ENCODE assay signal across 9 mouse cellular contexts in the genomic region with DNA sequence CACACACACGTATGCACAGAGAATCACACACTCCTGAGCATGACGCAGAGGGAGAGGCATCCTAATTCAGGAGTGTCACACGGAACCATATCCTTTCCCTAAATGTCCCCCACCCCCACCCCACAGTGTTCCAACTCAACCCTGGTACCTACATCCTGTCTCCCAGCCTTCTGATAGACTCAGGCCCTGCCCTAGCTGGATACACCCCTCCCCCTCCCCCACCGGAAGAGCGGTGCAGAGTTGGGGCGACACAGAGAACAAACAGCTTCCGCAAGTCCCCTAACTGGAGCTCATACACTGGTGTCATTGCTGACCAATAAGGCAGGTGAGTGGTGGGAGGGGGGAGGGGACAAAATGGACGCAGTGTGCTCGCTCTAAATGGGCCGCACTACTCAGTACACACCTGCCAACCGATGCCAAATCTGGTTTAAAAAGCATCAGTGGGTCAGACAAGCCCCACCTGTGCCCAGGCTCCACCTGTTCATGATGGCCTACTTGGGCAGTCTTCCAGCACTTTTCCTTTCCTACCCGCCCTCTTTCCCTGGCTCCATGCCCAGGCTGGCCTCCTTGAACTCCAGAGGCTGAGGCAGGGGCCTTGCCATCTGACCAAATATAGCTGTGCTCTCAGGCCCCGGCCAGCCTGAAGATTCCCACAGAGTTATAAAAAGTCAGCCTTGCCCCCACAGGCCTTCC. TPM values are rescaled to one million over a fixed set of nuclear protein-coding genes. Genes with fewer than 3 reads are reported as not detected.
A peak's percentile ranks its signal among the peaks of the same experiment; 100 is the strongest.
DNase-seq lines count a peak whose midpoint lies in the region; ATAC-seq and TF ChIP-seq lines count a peak whose summit lies in the region.
"Had no signal": no experiment of that assay in that cellular context is flagged by ENCODE, and none has a peak within 500 bp of the region (broad histone marks: within the 10 kb centered on the region; RNA-seq: fewer than 3 reads in every experiment).

No protein-coding gene starts in this region.

- no peak overlapping the region for H3K9ac ChIP-seq in embryonic facial prominence, embryonic 14.5 days (ENCODE audit: low read depth, low read length)
- H3K9ac ChIP-seq in heart, embryonic 16.5 days (ENCODE audit: low read length), result no peak overlapping the region
- no peak overlapping the region for H3K9ac ChIP-seq in lung, postnatal 0 days (replicated peaks; ENCODE audit: low read depth)
- no peak overlapping the region for H3K9ac ChIP-seq in hindbrain, embryonic 16.5 days (ENCODE audit: low read depth, low read length)
- no peak overlapping the region for H3K9ac ChIP-seq in midbrain, embryonic 15.5 days

- H3K9me3 ChIP-seq in embryonic facial prominence, embryonic 14.5 days (ENCODE audit: control insufficient read depth, low read length), result no peaks in the 10 kb centered on the region
- H3K9me3 ChIP-seq in embryonic facial prominence, embryonic 10.5 days, result no peaks in the 10 kb centered on the region
- H3K9me3 ChIP-seq in heart, embryonic 16.5 days (replicated peaks; ENCODE audit: control insufficient read depth, low read length), result no peaks in the 10 kb centered on the region
- H3K9me3 ChIP-seq in lung, postnatal 0 days (ENCODE audit: low read length), result no peaks in the 10 kb centered on the region
- H3K9me3 ChIP-seq in hindbrain, embryonic 16.5 days (ENCODE audit: control insufficient read depth, low read length), result no peaks in the 10 kb centered on the region
- no peaks in the 10 kb centered on the region for H3K9me3 ChIP-seq in midbrain, embryonic 15.5 days

- DNase-seq in embryonic facial prominence, embryonic 14.5 days (ENCODE audit: low spot score), result peak; percentile 66
- no peak for DNase-seq in embryonic facial prominence, embryonic 10.5 days (ENCODE audit: low spot score)
- peak; percentile 57 for DNase-seq in NIH3T3 (ENCODE audit: low read depth)
- DNase-seq in lung, postnatal 0 days (ENCODE audit: low spot score), result peak; percentile 25
- DNase-seq in left cerebral cortex, adult 2 months (ENCODE audit: extremely low spot score in 1 of 2, low spot score in 2 of 2), result no peak

- TF ChIP-seq EP300 in lung, postnatal 0 days (IDR thresholded peaks at IDR 0.05), result no peak

- WGBS in embryonic facial prominence, embryonic 14.5 days, result 72% methylated on average over 9 of the region's 13 CpGs
- 79% methylated on average over 13 of the region's 13 CpGs for WGBS in embryonic facial prominence, embryonic 10.5 days
- 61% methylated on average over 13 of the region's 13 CpGs for WGBS in heart, embryonic 16.5 days
- 42% methylated on average over 12 of the region's 13 CpGs for WGBS in lung, postnatal 0 days
- 70% methylated on average over 13 of the region's 13 CpGs for WGBS in hindbrain, embryonic 16.5 days
- WGBS in midbrain, embryonic 15.5 days, result 80% methylated on average over 13 of the region's 13 CpGs

- H3K27ac ChIP-seq in embryonic facial prominence, embryonic 14.5 days (replicated peaks; ENCODE audit: low read depth, low read length), result no peak overlapping the region
- no peak overlapping the region for H3K27ac ChIP-seq in embryonic facial prominence, embryonic 10.5 days (replicated peaks)
- 0 out of 2 replicates have a peak overlapping the region, but pooled peaks have one; percentile 3 for H3K27ac ChIP-seq in heart, embryonic 16.5 days (ENCODE audit: low read length)
- no peak overlapping the region for H3K27ac ChIP-seq in lung, postnatal 0 days (ENCODE audit: low read length)
- H3K27ac ChIP-seq in hindbrain, embryonic 16.5 days (ENCODE audit: low read depth, low read length), result no peak overlapping the region
- no peak overlapping the region for H3K27ac ChIP-seq in left cerebral cortex, adult 2 months
- H3K27ac ChIP-seq in midbrain, embryonic 15.5 days, result no peak overlapping the region
- H3K27ac ChIP-seq: macrophage had no signal

- no peak overlapping the region for H3K4me2 ChIP-seq in embryonic facial prominence, embryonic 14.5 days (ENCODE audit: low read depth, low read length)
- no peak overlapping the region for H3K4me2 ChIP-seq in heart, embryonic 16.5 days (ENCODE audit: low read depth, low read length)
- H3K4me2 ChIP-seq in lung, postnatal 0 days (replicated peaks; ENCODE audit: low read depth, low read length), result no peak overlapping the region
- H3K4me2 ChIP-seq in hindbrain, embryonic 16.5 days (ENCODE audit: low read length), result no peak overlapping the region
- no peak overlapping the region for H3K4me2 ChIP-seq in midbrain, embryonic 15.5 days

- ATAC-seq in embryonic facial prominence, embryonic 14.5 days (ENCODE audit: low read depth), result peak; percentile 19; the same call in 1 of the 2 replicates
- ATAC-seq in heart, embryonic 16.5 days (replicated peaks; ENCODE audit: extremely low read depth, insufficient read depth, low FRiP score), result peak; percentile 30; the same call in 1 of the 2 replicates
- ATAC-seq in lung, postnatal 0 days, result peak; percentile 71
- no peak for ATAC-seq in hindbrain, embryonic 16.5 days
- no peak for ATAC-seq in midbrain, embryonic 15.5 days (replicated peaks)

- no peak for TF ChIP-seq CTCF in lung, postnatal 0 days (IDR thresholded peaks at IDR 0.05)
- no peak for TF ChIP-seq CTCF in left cerebral cortex, adult 2 months (IDR thresholded peaks at IDR 0.05)

- intact Hi-C loops in left cerebral cortex, adult 2 months (cut with DNase I), result no loop called here

- no peak overlapping the region for H3K4me3 ChIP-seq in embryonic facial prominence, embryonic 14.5 days (ENCODE audit: low read depth, low read length)
- no peak overlapping the region for H3K4me3 ChIP-seq in embryonic facial prominence, embryonic 10.5 days
- no peak overlapping the region for H3K4me3 ChIP-seq in heart, embryonic 16.5 days (ENCODE audit: low read length)
- H3K4me3 ChIP-seq in lung, postnatal 0 days (ENCODE audit: low read depth, low read length), result no peak overlapping the region
- H3K4me3 ChIP-seq in hindbrain, embryonic 16.5 days (ENCODE audit: low read length), result no peak overlapping the region
- H3K4me3 ChIP-seq in left cerebral cortex, adult 2 months, result no peak overlapping the region
- no peak overlapping the region for H3K4me3 ChIP-seq in midbrain, embryonic 15.5 days

- no peaks in the 10 kb centered on the region for H3K36me3 ChIP-seq in embryonic facial prominence, embryonic 14.5 days (ENCODE audit: control insufficient read depth, insufficient read depth, low read length)
- H3K36me3 ChIP-seq in embryonic facial prominence, embryonic 10.5 days (replicated peaks), result no peaks in the 10 kb centered on the region
- H3K36me3 ChIP-seq in heart, embryonic 16.5 days (ENCODE audit: control insufficient read depth, insufficient read depth), result no peaks in the 10 kb centered on the region
- no peaks in the 10 kb centered on the region for H3K36me3 ChIP-seq in lung, postnatal 0 days (ENCODE audit: insufficient read depth, low read length)
- H3K36me3 ChIP-seq in hindbrain, embryonic 16.5 days (ENCODE audit: control insufficient read depth, insufficient read depth, low read length), result no peaks in the 10 kb centered on the region
- no peaks in the 10 kb centered on the region for H3K36me3 ChIP-seq in midbrain, embryonic 15.5 days (replicated peaks)

- peaks cover under 1% of the 10 kb centered on the region; the same call in 1 of the 2 replicates for H3K27me3 ChIP-seq in embryonic facial prominence, embryonic 14.5 days (replicated peaks; ENCODE audit: control insufficient read depth, insufficient read depth, low read length)
- H3K27me3 ChIP-seq in embryonic facial prominence, embryonic 10.5 days (replicated peaks; ENCODE audit: low read depth, poor library complexity, severe bottlenecking), result peaks cover 24% of the 10 kb centered on the region
- H3K27me3 ChIP-seq in heart, embryonic 16.5 days (ENCODE audit: control insufficient read depth, insufficient read depth, low read length), result no peaks in the 10 kb centered on the region; the same call in 1 of the 2 replicates
- H3K27me3 ChIP-seq in lung, postnatal 0 days (replicated peaks; ENCODE audit: insufficient read depth, low read length), result no peaks in the 10 kb centered on the region; the same call in 1 of the 2 replicates
- no peaks in the 10 kb centered on the region for H3K27me3 ChIP-seq in hindbrain, embryonic 16.5 days (replicated peaks; ENCODE audit: control insufficient read depth, insufficient read depth, low read length)
- no peaks in the 10 kb centered on the region for H3K27me3 ChIP-seq in midbrain, embryonic 15.5 days (replicated peaks)

- no peaks in the 10 kb centered on the region; the same call in 1 of the 2 replicates for H3K4me1 ChIP-seq in embryonic facial prominence, embryonic 14.5 days (ENCODE audit: control insufficient read depth, insufficient read depth, low read length)
- peaks cover 42% of the 10 kb centered on the region for H3K4me1 ChIP-seq in embryonic facial prominence, embryonic 10.5 days
- peaks cover 23% of the 10 kb centered on the region for H3K4me1 ChIP-seq in heart, embryonic 16.5 days (ENCODE audit: control insufficient read depth, insufficient read depth, low read length)
- H3K4me1 ChIP-seq in lung, postnatal 0 days (ENCODE audit: insufficient read depth, low read depth, low read length), result no peaks in the 10 kb centered on the region
- peaks cover 18% of the 10 kb centered on the region for H3K4me1 ChIP-seq in hindbrain, embryonic 16.5 days (ENCODE audit: control insufficient read depth, insufficient read depth, low read depth, low read length)
- peaks cover 17% of the 10 kb centered on the region for H3K4me1 ChIP-seq in midbrain, embryonic 15.5 days

RNA-seq across cellular contexts. Expression of a gene that starts 12.8 kb away (rescaled TPM):
- polyA plus RNA-seq in embryonic facial prominence, embryonic 14.5 days (2014; fragmentation: Nextera tagmentation; extraction: Ambion mirVana), result 2.7 and 3.1 TPM in 2 replicates
- 1.3 and 1.4 TPM in 2 replicates for polyA plus RNA-seq in embryonic facial prominence, embryonic 10.5 days (2016; fragmentation: Nextera tagmentation; extraction: Ambion mirVana)
- polyA plus RNA-seq in heart, embryonic 16.5 days (2015; fragmentation: Nextera tagmentation; extraction: Ambion mirVana), result 0.51 and 1.1 TPM in 2 replicates
- polyA plus RNA-seq in lung, postnatal 0 days (2015; fragmentation: Nextera tagmentation; extraction: Ambion mirVana), result 0.90 and 1.1 TPM in 2 replicates
- polyA plus RNA-seq in hindbrain, embryonic 16.5 days (2015; fragmentation: Nextera tagmentation; extraction: Ambion mirVana), result 6.5 and 11.6 TPM in 2 replicates
- total RNA-seq in left cerebral cortex, adult 2 months (2021), result 100 to 1,000 TPM; 319 to 335 TPM
- polyA plus RNA-seq in midbrain, embryonic 15.5 days (2015; fragmentation: Nextera tagmentation; extraction: Ambion mirVana), result 5.2 and 6.0 TPM in 2 replicates
- polyA plus RNA-seq: macrophage had no signal

RNA-seq across cellular contexts. Expression of a gene that starts 23.4 kb away (rescaled TPM):
- polyA plus RNA-seq in embryonic facial prominence, embryonic 14.5 days (2014; fragmentation: Nextera tagmentation; extraction: Ambion mirVana), result 69.8 and 72.9 TPM in 2 replicates
- polyA plus RNA-seq in embryonic facial prominence, embryonic 10.5 days (2016; fragmentation: Nextera tagmentation; extraction: Ambion mirVana), result 73.6 and 80.6 TPM in 2 replicates
- 50.7 and 55.8 TPM in 2 replicates for polyA plus RNA-seq in heart, embryonic 16.5 days (2015; fragmentation: Nextera tagmentation; extraction: Ambion mirVana)
- 15.0 and 17.5 TPM in 2 replicates for polyA plus RNA-seq in lung, postnatal 0 days (2015; fragmentation: Nextera tagmentation; extraction: Ambion mirVana)
- 23.8 and 31.5 TPM in 2 replicates for polyA plus RNA-seq in hindbrain, embryonic 16.5 days (2015; fragmentation: Nextera tagmentation; extraction: Ambion mirVana)
- 10 to 100 TPM; 87.8 to 89.8 TPM for total RNA-seq in left cerebral cortex, adult 2 months (2021)
- polyA plus RNA-seq in midbrain, embryonic 15.5 days (2015; fragmentation: Nextera tagmentation; extraction: Ambion mirVana), result 28.9 and 29.8 TPM in 2 replicates

RNA-seq across cellular contexts. Expression of a gene that starts 46.6 kb away (rescaled TPM):
- polyA plus RNA-seq in embryonic facial prominence, embryonic 14.5 days (2014; fragmentation: Nextera tagmentation; extraction: Ambion mirVana), result 32.2 and 35.4 TPM in 2 replicates
- 63.5 and 68.7 TPM in 2 replicates for polyA plus RNA-seq in embryonic facial prominence, embryonic 10.5 days (2016; fragmentation: Nextera tagmentation; extraction: Ambion mirVana)
- 20.7 and 22.6 TPM in 2 replicates for polyA plus RNA-seq in heart, embryonic 16.5 days (2015; fragmentation: Nextera tagmentation; extraction: Ambion mirVana)
- 21.8 and 24.8 TPM in 2 replicates for polyA plus RNA-seq in lung, postnatal 0 days (2015; fragmentation: Nextera tagmentation; extraction: Ambion mirVana)
- polyA plus RNA-seq in hindbrain, embryonic 16.5 days (2015; fragmentation: Nextera tagmentation; extraction: Ambion mirVana), result 31.5 and 36.8 TPM in 2 replicates
- 10 to 100 TPM; 25.2 to 31.0 TPM for total RNA-seq in left cerebral cortex, adult 2 months (2021)
- polyA plus RNA-seq in midbrain, embryonic 15.5 days (2015; fragmentation: Nextera tagmentation; extraction: Ambion mirVana), result 35.1 and 38.2 TPM in 2 replicates

RNA-seq across cellular contexts. Expression of a gene that starts 54.2 kb away (rescaled TPM):
- polyA plus RNA-seq in embryonic facial prominence, embryonic 14.5 days (2014; fragmentation: Nextera tagmentation; extraction: Ambion mirVana), result 82.6 and 95.5 TPM in 2 replicates
- 114 and 122 TPM in 2 replicates for polyA plus RNA-seq in embryonic facial prominence, embryonic 10.5 days (2016; fragmentation: Nextera tagmentation; extraction: Ambion mirVana)
- polyA plus RNA-seq in heart, embryonic 16.5 days (2015; fragmentation: Nextera tagmentation; extraction: Ambion mirVana), result 70.5 and 76.5 TPM in 2 replicates
- 77.6 and 78.8 TPM in 2 replicates for polyA plus RNA-seq in lung, postnatal 0 days (2015; fragmentation: Nextera tagmentation; extraction: Ambion mirVana)
- 106 and 107 TPM in 2 replicates for polyA plus RNA-seq in hindbrain, embryonic 16.5 days (2015; fragmentation: Nextera tagmentation; extraction: Ambion mirVana)
- total RNA-seq in left cerebral cortex, adult 2 months (2021), result 100 to 1,000 TPM; 116 to 117 TPM
- polyA plus RNA-seq in midbrain, embryonic 15.5 days (2015; fragmentation: Nextera tagmentation; extraction: Ambion mirVana), result 93.6 and 94.4 TPM in 2 replicates

Comparison
In these comparisons a context has a peak if more than half of its experiments do, and no peak if none do; other contexts are left out.
1. DNase-seq: peak in embryonic facial prominence, embryonic 14.5 days (single experiment), NIH3T3 (single experiment) and lung, postnatal 0 days (single experiment); none in embryonic facial prominence, embryonic 10.5 days (single experiment) and left cerebral cortex, adult 2 months (0 of 2).
2. ATAC-seq: peak in embryonic facial prominence, embryonic 14.5 days (single experiment), heart, embryonic 16.5 days (single experiment) and lung, postnatal 0 days (single experiment); none in hindbrain, embryonic 16.5 days (single experiment) and midbrain, embryonic 15.5 days (single experiment).